Mouse (Mus musculus): ENCODE results near the gene Fkbp8. TPM values are rescaled to one million over a fixed set of nuclear protein-coding genes. Genes with fewer than 3 reads are reported as not detected.

The Fkbp8 gene
- total and polyA plus RNA-seq, 2 experiments from 2014 or later: 200 to 440 TPM

DNA sequence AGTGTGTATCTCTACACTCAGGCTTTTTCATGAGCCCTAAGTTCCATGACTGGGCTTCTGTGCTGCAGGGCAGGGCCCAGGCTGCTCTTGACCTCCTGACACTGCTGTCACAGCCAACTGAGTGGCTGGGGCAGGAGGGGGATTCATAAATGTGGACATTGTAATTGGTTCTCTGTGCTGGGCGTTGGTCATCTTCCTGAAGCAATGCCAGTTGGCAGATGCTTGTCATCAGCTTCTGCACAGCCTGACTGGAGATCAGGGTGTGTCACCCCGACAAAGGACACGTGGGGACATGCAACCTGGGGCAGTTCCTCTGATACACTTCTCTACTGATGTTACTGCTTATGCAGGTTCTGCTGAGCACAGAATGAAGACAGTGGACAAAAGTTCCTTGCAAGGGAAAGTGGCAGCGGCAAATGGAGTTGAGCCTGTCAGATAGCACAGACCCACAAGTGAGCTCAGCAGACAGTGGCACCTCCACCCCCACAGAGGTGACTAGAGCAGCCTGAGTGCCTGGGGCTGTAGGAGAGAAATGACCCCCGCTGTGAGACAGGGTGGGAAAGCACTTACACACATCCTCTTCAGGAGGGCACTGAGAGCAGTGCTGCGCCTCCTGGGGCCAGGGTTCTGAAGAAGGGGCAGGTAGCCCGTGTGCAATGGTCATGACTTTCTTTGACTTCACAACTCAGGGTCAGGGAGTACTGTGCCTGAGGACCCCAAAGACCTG, 34.4 kb downstream of the Fkbp8 start:
- ATAC-seq (ENCODE audit: insufficient read depth, low read depth): peak; percentile 29; the same call in 1 of the 2 replicates
- no peak overlapping the region for H3K4me2 ChIP-seq (ENCODE audit: low read depth, low read length)
- 41% methylated on average over 7 of the region's 7 CpGs for WGBS
- H3K36me3 ChIP-seq (replicated peaks; ENCODE audit: control insufficient read depth, insufficient read depth, low read length): no peaks in the 10 kb centered on the region
- TF ChIP-seq EP300 (IDR thresholded peaks at IDR 0.05; ENCODE audit: low read depth) (no peak), CTCF (IDR thresholded peaks at IDR 0.05; ENCODE audit: low read depth) (no peak)
- no peaks in the 10 kb centered on the region for H3K9me3 ChIP-seq (replicated peaks; ENCODE audit: control insufficient read depth, low read length)
- H3K4me3 ChIP-seq (ENCODE audit: low read depth, low read length): no peak overlapping the region
- DNase-seq (ENCODE audit: low spot score): no peak
- no peaks in the 10 kb centered on the region for H3K27me3 ChIP-seq (ENCODE audit: control insufficient read depth, insufficient read depth, low read length)
- peaks cover 75% of the 10 kb centered on the region for H3K4me1 ChIP-seq (ENCODE audit: control insufficient read depth, insufficient read depth)
- H3K9ac ChIP-seq (replicated peaks; ENCODE audit: low read depth, low read length): no peak overlapping the region
- peak overlapping the region; percentile 21 for H3K27ac ChIP-seq (ENCODE audit: low read depth)

- Histone ChIP-seq H3K27me3 (ENCODE audit: control insufficient read depth, insufficient read depth, low read length) (no peaks in the 10 kb centered on the region), H3K27ac (ENCODE audit: low read depth) (no peak overlapping the region), H3K9ac (replicated peaks; ENCODE audit: low read depth, low read length) (no peak overlapping the region), H3K9me3 (replicated peaks; ENCODE audit: control insufficient read depth, low read length) (no peaks in the 10 kb centered on the region), H3K4me3 (ENCODE audit: low read depth, low read length) (no peak overlapping the region), H3K36me3 (replicated peaks; ENCODE audit: control insufficient read depth, insufficient read depth, low read length) (no peaks in the 10 kb centered on the region), H3K4me1 (ENCODE audit: control insufficient read depth, insufficient read depth) (peaks cover 76% of the 10 kb centered on the region), H3K4me2 (ENCODE audit: low read depth, low read length) (no peak overlapping the region)
- 60% methylated on average over 3 of the region's 3 CpGs for WGBS
- TF ChIP-seq EP300 (IDR thresholded peaks at IDR 0.05; ENCODE audit: low read depth) (no peak), CTCF (IDR thresholded peaks at IDR 0.05; ENCODE audit: low read depth) (no peak)
- no peak for DNase-seq (ENCODE audit: low spot score)
- ATAC-seq (ENCODE audit: insufficient read depth, low read depth): no peak
These were observed 35.3 kb downstream of the Fkbp8 start for GRCm38 (mm10) chr8:70562802-70563201.

DNA sequence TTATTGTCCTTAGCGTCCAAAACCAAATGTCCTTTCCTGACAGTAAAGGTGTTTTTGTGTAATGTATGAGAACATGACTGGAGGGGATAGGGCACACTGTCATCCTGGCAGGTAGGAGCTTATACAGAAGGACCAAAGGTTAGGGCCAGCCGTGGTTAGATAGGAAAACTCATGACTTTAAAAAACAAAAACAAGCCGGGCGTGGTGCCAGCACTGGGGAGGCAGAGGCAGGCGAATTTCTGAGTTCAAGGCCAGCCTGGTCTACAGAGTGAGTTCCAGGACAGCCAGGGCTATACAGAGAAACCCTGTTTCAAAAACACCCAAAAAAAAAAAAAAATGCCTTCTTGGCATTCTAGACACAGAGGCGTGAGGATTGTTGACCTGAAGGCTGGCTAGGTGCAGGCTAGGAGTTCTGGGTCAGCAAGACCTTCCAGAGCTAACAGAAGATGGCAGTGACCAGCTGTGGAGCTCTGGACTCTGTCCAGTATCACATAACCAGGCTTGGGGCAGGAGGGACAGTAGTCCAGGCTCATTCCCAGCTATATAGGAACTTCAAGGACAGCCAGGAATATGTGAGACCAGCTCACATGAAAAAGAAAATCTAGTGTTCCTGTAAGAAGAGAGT, 36.4 kb downstream of the Fkbp8 start:
- Histone ChIP-seq H3K36me3 (replicated peaks; ENCODE audit: control insufficient read depth, insufficient read depth, low read length) (no peaks in the 10 kb centered on the region), H3K27ac (ENCODE audit: low read depth) (no peak overlapping the region), H3K27me3 (ENCODE audit: control insufficient read depth, insufficient read depth, low read length) (no peaks in the 10 kb centered on the region), H3K9me3 (replicated peaks; ENCODE audit: control insufficient read depth, low read length) (no peaks in the 10 kb centered on the region), H3K9ac (replicated peaks; ENCODE audit: low read depth, low read length) (no peak overlapping the region), H3K4me1 (ENCODE audit: control insufficient read depth, insufficient read depth) (peaks cover 65% of the 10 kb centered on the region), H3K4me2 (ENCODE audit: low read depth, low read length) (no peak overlapping the region), H3K4me3 (ENCODE audit: low read depth, low read length) (no peak overlapping the region)
- WGBS: 81% methylated on average over 6 of the region's 6 CpGs
- ATAC-seq (ENCODE audit: insufficient read depth, low read depth) (no peak), DNase-seq (ENCODE audit: low spot score) (no peak)
- no peak for TF ChIP-seq CTCF (IDR thresholded peaks at IDR 0.05; ENCODE audit: low read depth)
- TF ChIP-seq EP300 (IDR thresholded peaks at IDR 0.05; ENCODE audit: low read depth): no peak

DNA sequence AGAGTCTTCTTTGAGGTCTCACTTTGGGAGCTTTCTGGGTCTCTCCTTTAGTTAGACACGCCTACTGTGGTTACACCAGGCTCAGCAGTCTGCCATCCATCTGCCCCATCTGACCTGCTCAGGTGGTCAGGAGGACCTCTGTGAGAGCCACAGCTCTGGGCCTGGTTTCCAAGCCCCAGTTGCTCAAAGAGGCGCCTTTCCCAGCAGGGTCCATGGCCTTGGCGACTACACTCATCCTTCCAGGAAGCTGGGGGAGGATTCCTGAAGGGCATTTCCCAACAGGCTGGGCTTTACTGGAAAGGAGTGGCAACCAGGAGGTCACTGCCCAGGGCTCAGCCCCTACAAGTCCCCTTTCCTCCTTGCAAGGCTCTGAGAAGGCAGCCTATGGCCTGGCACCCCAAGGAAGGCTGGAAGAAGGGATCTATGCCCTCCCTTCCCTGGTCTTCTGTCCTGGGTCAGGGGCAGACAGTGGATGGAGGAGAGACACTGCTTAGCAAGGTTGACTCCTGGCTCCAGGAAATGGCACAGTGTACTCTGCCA, 37.2 kb downstream of the Fkbp8 start:
- H3K27ac ChIP-seq (ENCODE audit: low read depth): peak overlapping the region; percentile 41; the same call in 1 of the 2 replicates
- H3K36me3 ChIP-seq (replicated peaks; ENCODE audit: control insufficient read depth, insufficient read depth, low read length): no peaks in the 10 kb centered on the region
- H3K4me1 ChIP-seq (ENCODE audit: control insufficient read depth, insufficient read depth): peaks cover 64% of the 10 kb centered on the region
- 71% methylated on average over 3 of the region's 3 CpGs for WGBS
- H3K27me3 ChIP-seq (ENCODE audit: control insufficient read depth, insufficient read depth, low read length): no peaks in the 10 kb centered on the region
- H3K9ac ChIP-seq (replicated peaks; ENCODE audit: low read depth, low read length): no peak overlapping the region
- no peak for DNase-seq (ENCODE audit: low spot score)
- no peak for ATAC-seq (ENCODE audit: insufficient read depth, low read depth)
- no peaks in the 10 kb centered on the region for H3K9me3 ChIP-seq (replicated peaks; ENCODE audit: control insufficient read depth, low read length)
- TF ChIP-seq EP300 (IDR thresholded peaks at IDR 0.05; ENCODE audit: low read depth) (no peak), CTCF (IDR thresholded peaks at IDR 0.05; ENCODE audit: low read depth) (no peak)
- H3K4me2 ChIP-seq (ENCODE audit: low read depth, low read length): no peak overlapping the region
- H3K4me3 ChIP-seq (ENCODE audit: low read depth, low read length): no peak overlapping the region

DNA sequence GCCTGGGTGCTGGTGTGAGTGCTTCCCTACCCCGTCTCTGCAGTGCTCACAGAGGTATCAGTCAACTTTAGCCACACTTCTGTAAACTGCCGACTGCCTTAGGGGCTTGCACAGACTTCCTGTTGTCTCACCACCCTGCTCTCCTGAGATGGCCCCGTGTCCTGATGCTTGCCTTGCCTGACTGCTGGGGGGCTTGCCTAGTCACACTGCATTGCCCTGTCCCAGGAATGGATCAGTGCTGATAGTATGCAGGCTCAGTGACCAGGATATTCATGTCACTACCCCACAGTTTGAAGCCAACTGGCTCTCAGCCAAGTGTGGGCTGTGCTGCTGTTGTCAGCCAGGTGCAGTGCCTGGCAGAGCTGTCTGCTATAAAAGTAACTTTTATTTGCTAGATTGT, 38.0 kb downstream of the Fkbp8 start:
- ATAC-seq (ENCODE audit: insufficient read depth, low read depth) (peak; percentile 50), DNase-seq (ENCODE audit: low spot score) (no peak)
- Histone ChIP-seq H3K36me3 (replicated peaks; ENCODE audit: control insufficient read depth, insufficient read depth, low read length) (no peaks in the 10 kb centered on the region), H3K4me2 (ENCODE audit: low read depth, low read length) (no peak overlapping the region), H3K9ac (replicated peaks; ENCODE audit: low read depth, low read length) (no peak overlapping the region), H3K27me3 (ENCODE audit: control insufficient read depth, insufficient read depth, low read length) (no peaks in the 10 kb centered on the region), H3K4me1 (ENCODE audit: control insufficient read depth, insufficient read depth) (peaks cover 63% of the 10 kb centered on the region), H3K4me3 (ENCODE audit: low read depth, low read length) (no peak overlapping the region), H3K27ac (ENCODE audit: low read depth) (peak overlapping the region; percentile 41), H3K9me3 (replicated peaks; ENCODE audit: control insufficient read depth, low read length) (no peaks in the 10 kb centered on the region)
- WGBS: 16% methylated on average over 3 of the region's 3 CpGs
- TF ChIP-seq EP300 (IDR thresholded peaks at IDR 0.05; ENCODE audit: low read depth) (no peak), CTCF (IDR thresholded peaks at IDR 0.05; ENCODE audit: low read depth) (no peak)
